Mouse (Mus musculus) common myeloid progenitor, adult 5-6 weeks (primary cell): Measurements from ENCODE around the gene 1700003F12Rik. TPM values are rescaled to one million over a fixed set of nuclear protein-coding genes. Genes with fewer than 3 reads are reported as not detected.

Experiments used
- ATAC-seq: replicated peaks from 2 replicates; pipeline ENCODE4 v1.8.0; 2016; ENCODE audit warnings: low read depth, mild to moderate bottlenecking, moderate TSS enrichment, inconsistent platforms; ENCODE audit not compliant: poor library complexity, severe bottlenecking
- total RNA-seq: library from RNA; stranded (forward); fragments of 200-1000, 187-1606 nt; gene quantifications from 2 replicates; pipeline ENCODE4 v1.2.3, GENCODE M21; 2017

Gene 1700003F12Rik
- total RNA-seq, 1 experiment from 2014 or later = not detected

DNA sequence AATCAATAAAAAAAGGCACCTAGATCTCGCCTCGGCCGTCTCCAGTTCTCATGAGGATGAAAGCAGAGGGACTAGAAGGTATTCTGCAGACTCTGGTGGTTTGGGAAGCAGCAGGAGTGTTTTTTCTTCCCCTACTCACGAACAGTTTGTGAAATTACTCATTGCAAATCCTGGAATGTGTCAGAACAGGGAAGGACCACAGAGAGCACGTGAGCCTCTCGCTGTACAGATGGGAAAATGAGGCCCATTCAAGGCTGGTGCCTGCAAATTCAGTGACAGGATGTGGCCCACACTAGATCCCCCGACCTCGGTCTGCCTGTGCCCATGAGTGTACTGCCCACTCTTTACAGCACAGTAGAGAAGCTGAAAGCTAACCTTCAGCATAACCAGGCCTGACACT, 25.1 kb downstream of the 1700003F12Rik start:
- ATAC-seq = no peak

DNA sequence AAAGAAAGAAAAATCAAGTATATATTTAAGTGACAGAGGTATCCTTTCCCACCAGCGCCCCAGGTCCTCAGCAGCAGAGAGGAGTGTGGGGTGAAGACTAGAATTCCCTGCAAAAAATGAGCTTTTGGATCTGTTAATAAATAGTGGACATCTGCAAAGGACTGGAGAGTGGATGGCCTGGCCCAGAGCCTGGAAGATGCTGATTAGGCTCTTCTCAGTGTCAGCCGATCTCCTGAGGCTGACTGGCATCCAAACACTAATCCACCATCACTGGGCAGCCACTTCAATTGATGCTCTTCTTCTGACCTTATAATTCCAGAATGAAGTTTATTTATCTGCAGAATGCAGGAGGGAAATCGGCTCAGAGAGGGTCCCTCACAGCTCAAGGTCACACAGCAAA, 26.1 kb downstream of the 1700003F12Rik start:
- no peak for ATAC-seq

DNA sequence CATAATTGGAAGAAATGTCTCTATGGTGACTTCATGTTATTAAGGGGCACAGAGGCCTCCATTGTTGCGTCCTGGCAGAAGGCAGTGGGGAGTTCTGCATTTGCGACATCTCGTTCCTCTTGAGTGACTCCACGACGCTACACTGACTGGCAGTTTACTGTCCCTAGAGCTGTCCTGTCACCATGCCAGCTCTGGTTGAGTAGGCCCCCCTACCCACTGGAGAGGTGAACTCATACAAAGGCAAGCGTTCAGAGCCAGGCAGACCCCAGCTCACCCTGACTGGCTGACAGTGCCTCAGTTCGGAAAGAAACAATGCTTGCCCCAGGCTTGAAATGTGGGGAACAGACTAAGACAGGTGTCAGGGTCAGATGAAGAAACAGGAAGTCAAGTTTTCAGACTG, 27.4 kb downstream of the 1700003F12Rik start:
- no peak for ATAC-seq

DNA sequence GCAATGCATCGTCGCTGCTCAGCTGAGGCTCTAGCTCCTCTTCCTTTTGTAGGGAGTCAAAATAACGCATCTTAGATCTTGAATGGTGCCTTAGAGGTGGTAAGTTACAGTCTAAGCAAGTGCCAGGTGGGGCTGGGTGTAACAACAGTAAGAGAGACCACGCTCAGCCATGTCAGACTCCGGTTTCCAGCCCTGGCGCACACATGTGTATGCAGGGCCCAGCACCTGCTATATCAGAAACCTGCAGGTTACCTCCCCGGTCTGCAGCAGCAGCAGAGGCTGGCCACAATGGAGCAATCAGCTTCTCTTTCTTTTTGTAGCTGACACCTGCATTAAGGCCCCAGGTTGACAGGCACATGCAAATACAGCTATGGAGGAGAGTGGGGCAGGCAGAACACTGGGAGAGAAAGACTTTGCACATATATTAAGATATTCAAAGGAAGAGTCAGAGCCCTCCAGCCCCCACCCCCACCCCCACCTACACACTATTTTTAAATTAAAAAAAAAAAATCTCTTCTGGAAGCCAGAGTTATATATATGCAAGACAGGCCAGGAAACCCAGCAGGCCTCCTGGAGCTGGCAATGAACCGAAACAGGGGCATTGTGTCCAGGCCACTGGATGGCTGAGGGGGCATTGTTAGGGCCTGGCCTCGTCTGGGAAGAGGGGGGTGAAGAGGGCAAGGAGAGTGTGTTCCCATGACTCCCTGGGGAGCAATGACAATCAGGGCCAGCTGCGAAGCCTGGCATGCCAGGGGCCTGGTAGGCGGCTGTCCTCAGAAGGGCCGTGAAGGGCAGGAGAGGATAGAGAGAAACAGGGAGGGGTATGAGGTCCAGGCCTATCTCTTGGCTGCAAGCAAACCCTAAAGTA, 30.2 kb downstream of the 1700003F12Rik start:
- ATAC-seq = no peak

DNA sequence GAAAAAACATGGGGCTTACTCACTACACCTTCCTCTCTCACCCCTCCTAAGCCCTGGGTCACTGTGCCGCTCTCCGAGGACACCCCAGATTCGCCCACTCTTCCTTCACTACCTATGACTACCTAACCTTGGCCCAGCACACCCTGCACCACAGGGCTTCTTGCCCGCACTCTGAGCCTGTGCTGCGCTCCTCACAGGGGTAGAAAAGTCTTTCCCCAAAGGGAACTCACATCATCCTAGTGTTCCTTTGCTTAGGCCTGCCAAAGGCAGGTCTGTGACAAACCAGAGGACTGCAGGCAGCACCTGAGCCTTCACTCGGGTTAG, 30.8 kb downstream of the 1700003F12Rik start:
- no peak for ATAC-seq

DNA sequence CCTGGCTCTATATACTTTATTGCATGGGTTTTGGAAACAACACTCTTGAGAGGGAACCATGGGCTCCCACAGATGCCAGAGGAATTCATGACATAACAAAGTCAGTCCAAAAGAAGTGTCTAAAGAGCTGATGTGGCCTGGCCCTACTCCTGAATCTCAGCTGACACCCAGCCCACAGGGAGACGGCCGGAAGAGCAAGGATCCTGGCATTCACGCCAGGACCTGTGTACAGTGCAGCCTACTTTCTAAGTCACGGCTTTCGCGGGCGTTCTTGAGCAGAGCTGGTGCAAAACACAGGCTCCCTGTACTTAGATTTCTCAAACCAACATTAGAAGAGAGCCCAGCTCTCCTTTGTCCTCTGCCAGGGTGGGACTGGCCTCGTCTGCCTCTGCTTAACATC, 33.7 kb downstream of the 1700003F12Rik start:
- ATAC-seq = no peak

DNA sequence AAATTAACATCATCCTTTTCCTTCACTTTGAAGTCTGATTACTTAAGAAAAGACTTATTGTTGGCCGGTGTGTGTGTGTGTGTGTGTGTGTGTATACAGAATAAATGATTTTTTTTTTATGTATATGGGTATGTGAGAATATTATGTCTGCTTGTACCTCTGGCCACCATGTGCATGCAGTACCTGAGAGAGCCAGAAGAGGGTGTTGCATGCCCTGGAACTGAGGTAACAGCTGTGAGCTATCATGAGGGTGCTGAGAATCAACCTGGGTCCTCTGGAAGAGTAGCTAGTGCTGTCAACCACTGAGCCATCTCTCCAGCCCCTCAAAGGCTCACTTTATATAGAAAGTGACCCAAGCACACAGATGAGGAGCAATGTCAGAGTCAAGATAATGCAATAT, 34.5 kb downstream of the 1700003F12Rik start:
- ATAC-seq = no peak

DNA sequence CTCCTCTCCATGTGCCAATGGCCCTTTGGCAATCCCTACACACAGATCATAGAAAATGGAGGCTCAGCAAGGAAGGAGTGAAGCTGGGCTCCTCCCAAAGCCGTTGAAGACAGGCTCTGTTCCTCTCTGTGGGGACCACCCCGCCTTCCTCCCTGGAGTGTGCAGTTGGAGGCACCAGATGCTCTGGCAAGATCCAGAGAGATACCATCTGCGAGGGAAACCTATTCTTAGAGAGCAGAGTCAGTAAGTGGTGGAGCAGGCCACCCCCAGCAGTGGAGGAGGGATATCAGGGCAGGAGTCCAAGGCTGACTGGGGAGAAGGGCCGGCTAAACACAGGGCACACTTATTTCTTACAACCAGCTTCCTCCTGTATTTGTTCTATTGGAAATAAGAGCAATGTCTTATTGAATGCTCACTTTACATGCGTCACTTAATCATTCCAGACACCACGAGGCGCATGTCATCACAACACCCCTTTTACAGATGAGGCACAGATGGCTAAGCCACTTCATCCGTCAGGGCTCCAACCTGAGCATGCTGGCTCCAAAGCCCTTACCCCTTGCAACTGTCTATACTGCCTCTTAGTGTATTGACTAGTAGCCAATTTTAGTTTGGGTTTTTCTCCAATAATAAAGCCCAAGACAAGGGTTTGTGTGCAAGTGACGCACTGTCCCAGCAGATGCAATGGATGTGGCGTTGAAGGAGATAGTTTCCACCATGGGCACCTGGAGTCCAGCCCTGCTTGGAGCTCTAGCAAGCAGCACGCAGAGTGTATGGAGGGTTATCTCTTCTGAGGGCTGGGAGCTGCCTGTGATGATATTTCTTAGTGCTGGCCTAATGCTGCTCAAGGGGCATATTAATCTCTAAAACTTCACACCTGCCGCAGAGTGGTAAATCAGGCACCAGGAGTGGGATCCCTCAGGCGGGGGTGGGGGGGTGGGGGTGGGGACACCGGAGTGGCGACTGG, 37.3 kb downstream of the 1700003F12Rik start:
- ATAC-seq = peak; percentile 73

DNA sequence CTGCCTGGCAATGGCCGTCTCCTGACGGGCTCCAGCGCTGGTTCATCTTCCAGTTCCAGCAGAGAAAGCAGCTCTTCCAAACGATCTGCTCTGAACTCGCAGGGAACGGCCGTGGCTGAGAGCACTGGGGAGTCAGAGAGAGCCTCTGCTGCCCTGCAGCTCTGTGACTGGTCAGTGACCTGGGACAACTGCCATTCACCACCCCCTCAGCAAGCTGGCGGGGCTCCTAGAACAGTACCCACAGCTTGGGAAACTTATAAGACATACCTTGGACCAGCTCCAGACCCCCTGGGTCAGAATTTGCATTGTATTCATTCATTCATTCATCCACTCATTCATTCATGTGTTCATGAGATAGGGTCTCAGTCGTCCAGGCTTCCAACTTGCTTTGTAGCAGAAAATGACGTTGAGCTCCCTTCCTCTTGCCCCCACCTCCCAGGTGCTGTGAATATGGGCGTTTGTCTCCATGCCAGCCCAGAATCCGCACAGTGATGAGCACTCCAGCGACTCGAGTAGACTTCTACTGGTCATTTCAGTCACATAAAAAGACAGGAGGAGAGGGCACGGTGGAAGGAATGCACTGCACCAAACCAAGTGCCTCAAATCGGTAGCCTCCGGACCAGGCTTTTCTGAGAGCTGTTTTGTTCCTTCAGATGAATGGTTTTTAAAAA, 38.2 kb downstream of the 1700003F12Rik start:
- no peak for ATAC-seq

DNA sequence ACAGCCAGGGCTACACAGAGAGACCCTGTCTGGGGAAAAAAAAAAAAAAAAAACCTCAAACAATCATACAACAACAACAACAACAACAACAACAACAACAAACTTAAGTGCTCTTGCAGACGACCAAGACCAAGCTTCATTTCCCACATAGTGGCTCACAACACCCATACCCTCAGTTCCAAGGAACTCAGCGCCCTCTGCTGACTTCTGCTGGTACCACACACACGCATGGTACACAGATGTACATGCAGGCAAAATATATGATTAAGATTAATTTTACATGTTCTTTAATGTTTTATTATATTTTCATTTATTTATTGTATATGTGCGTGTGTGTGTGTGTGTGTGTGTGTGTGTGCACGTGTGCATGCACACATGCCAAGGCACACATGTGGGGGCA, 39.5 kb downstream of the 1700003F12Rik start:
- peak; percentile 42 for ATAC-seq

DNA sequence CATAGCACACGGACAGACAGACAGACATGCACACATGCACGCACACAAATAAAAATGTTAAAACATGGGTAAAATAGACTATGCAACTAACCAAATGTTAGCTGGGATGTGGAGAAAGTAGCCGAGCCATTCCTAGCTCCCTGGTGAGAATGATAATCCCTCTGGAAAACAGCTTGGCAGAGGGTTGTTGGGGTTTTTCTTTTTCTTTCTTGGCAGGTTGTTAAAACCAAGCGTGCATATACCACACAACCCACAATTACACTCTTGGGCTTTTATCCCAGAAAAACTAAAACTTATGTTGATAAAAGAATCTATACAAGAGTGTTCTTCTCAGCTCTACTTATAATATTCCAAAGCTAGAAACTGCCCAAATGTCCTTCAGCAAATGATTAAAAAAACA, 42.2 kb downstream of the 1700003F12Rik start:
- no peak for ATAC-seq

DNA sequence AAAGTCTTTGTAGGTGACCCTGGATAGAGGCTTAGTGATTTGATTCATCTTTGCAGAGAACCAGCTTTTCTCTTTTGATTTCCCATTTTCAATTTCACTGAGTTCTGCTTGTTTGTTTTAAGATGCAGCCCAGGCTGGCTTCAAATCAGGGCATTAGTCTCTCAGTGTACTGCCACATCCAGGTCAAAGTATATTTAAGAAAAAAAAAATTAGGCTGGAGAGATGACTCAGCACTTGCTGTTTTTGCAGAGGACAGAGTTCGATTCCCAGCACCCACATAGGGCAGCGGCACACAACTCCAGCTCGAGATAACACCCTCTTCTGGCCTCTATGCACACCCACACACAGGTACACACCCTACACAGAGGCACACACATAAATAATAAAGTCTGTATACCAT, 44.4 kb downstream of the 1700003F12Rik start:
- no peak for ATAC-seq

DNA sequence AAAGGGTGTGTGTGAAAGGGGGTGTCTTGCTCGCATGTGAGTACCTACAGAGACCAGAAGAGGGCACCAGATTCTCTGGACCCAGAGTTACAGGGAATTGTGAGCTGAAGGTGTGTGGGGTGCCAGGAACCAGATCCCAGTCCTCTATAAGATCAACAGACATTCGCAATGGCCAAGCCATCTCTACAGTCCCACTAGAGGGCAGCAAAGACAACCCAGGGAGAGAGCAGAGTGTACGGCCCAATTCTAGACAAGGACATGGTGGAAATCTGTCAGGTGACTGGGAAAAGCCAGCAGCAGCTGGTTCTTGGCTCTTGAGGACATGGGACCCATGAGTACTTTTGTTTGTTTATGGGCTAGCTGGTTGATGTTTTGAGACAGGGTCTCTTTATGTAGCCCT, 46.1 kb downstream of the 1700003F12Rik start:
- ATAC-seq = peak; percentile 78

DNA sequence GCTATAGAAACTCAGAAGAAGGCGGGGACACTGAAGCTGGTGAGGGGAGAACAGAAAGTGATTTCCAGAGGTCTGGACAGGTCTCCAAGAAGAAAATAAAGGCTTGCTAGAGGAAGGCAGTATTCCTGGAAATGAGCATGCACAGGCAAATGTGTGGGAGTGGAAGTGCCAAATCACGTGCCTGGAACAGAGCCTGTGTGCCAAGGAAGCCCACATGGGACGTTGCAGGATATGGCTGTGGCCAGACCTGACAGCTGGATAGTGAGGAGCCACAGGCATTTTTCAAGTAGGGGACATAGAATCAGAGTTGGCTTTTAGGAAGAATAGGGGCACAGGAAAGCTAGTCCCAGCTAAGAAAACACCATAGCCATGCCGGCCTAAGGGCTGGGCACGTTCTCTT, 48.9 kb downstream of the 1700003F12Rik start:
- no peak for ATAC-seq

DNA sequence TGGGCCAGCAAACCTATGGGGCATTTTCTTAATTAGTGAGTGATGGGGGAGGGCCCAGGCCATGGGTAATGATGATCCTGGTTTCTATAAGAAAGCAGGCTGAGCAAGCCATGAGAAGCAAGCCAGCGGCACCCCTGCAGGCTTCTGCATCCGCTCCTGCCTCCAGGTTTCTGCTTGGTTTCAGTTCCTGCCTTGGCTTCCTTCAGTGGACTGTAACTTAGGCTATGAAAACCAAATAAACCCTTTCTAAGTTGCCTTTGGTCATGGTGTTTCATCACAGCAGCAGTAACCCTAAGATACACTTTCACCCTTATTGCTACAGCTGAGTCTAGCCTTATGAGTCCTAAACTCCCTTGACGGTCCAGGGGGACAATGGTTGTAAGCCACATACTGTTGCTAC, 50.5 kb downstream of the 1700003F12Rik start:
- peak; percentile 83 for ATAC-seq

Other genes with a start within 250 kb of the 1700003F12Rik start
- gene Bpifb9b, start 239.9 kb upstream of the 1700003F12Rik start, total RNA-seq = not detected in 2 replicates
- gene Cdk5rap1, start 174.1 kb upstream of the 1700003F12Rik start, total RNA-seq = 16.8 and 17.7 TPM in 2 replicates
- gene Snta1, start 139.0 kb upstream of the 1700003F12Rik start, total RNA-seq = not detected in 2 replicates
- gene Cbfa2t2, start 110.6 kb upstream of the 1700003F12Rik start, total RNA-seq = 16.2 and 23.8 TPM in 2 replicates
- gene Actl10, start 4.7 kb downstream of the 1700003F12Rik start, total RNA-seq = not detected in 2 replicates
- gene Necab3, start 11.8 kb downstream of the 1700003F12Rik start, total RNA-seq = 0.15 and 0.64 TPM in 2 replicates
- gene E2f1, start 22.8 kb downstream of the 1700003F12Rik start, total RNA-seq = 11.1 and 13.2 TPM in 2 replicates
- gene Pxmp4, start 56.6 kb downstream of the 1700003F12Rik start, total RNA-seq = 14.2 and 18.2 TPM in 2 replicates
- gene Zfp341, start 66.2 kb downstream of the 1700003F12Rik start, total RNA-seq = 0.34 and 0.87 TPM in 2 replicates
- gene 4930519P11Rik, start 66.4 kb downstream of the 1700003F12Rik start, total RNA-seq = not detected in 2 replicates
- 99.8 and 109 TPM in 2 replicates for gene Chmp4b, start 104.6 kb downstream of the 1700003F12Rik start, total RNA-seq
- gene Gm14214, start 222.9 kb downstream of the 1700003F12Rik start, total RNA-seq = not detected in 2 replicates
- gene Raly, start 244.0 kb downstream of the 1700003F12Rik start, total RNA-seq = 196 and 236 TPM in 2 replicates
- not detected in 2 replicates for gene a, start 244.3 kb downstream of the 1700003F12Rik start, total RNA-seq